Mouse (Mus musculus) neutrophil, adult 5-6 weeks (primary cell): ENCODE results near the gene Kcnk12. TPM values are rescaled to one million over a fixed set of nuclear protein-coding genes. Genes with fewer than 3 reads are reported as not detected.

ENCODE experiments used
- ATAC-seq: fragments of 151-379, 151-347 bp; 2 replicates; pipeline ENCODE4 v1.8.0; 2017; ENCODE audit warnings: mild to moderate bottlenecking, moderate TSS enrichment; ENCODE audit not compliant: insufficient number of reproducible peaks, poor library complexity, low FRiP score, severe bottlenecking; ENCODE audit errors: extremely low read depth
- total RNA-seq: library from RNA; stranded (forward); fragments of 200-1000 nt; gene quantifications from 2 replicates; pipeline ENCODE4 v1.2.3, GENCODE M21; 2017

Gene Kcnk12
- total RNA-seq, 1 experiment from 2014 or later, result not detected

- ATAC-seq, result no peak
Measured at GRCm38 (mm10) chr17:87790661-87791060, 7.1 kb downstream of the Kcnk12 start.

GRCm38 (mm10) chr17:87788216-87788615 is 9.6 kb downstream of the Kcnk12 start:
- no peak for ATAC-seq

- ATAC-seq, result no peak
Measured at GRCm38 (mm10) chr17:87787711-87788110, 10.1 kb downstream of the Kcnk12 start.

GRCm38 (mm10) chr17:87785721-87786120 is 12.1 kb downstream of the Kcnk12 start:
- ATAC-seq, result no peak

- no peak for ATAC-seq
Measured at GRCm38 (mm10) chr17:87784911-87785310, 12.9 kb downstream of the Kcnk12 start.

- ATAC-seq, result no peak
Measured at GRCm38 (mm10) chr17:87784141-87784831, 13.5 kb downstream of the Kcnk12 start.

- no peak for ATAC-seq
Measured at GRCm38 (mm10) chr17:87781244-87781643, 16.6 kb downstream of the Kcnk12 start.

- no peak for ATAC-seq
Measured at GRCm38 (mm10) chr17:87780164-87780563, 17.6 kb downstream of the Kcnk12 start.

- no peak for ATAC-seq
Measured at GRCm38 (mm10) chr17:87774982-87775381, 22.8 kb downstream of the Kcnk12 start.

- no peak for ATAC-seq
Measured at GRCm38 (mm10) chr17:87773175-87773574, 24.6 kb downstream of the Kcnk12 start.

- no peak for ATAC-seq
Measured at GRCm38 (mm10) chr17:87770766-87771165, 27.0 kb downstream of the Kcnk12 start.

GRCm38 (mm10) chr17:87766888-87767287 is 30.9 kb downstream of the Kcnk12 start:
- ATAC-seq, result no peak

GRCm38 (mm10) chr17:87765031-87765430 is 32.8 kb downstream of the Kcnk12 start:
- ATAC-seq, result no peak

- ATAC-seq, result no peak
Measured at GRCm38 (mm10) chr17:87763146-87763545, 34.6 kb downstream of the Kcnk12 start.

- no peak for ATAC-seq
Measured at GRCm38 (mm10) chr17:87760315-87760714, 37.5 kb downstream of the Kcnk12 start.

GRCm38 (mm10) chr17:87745926-87746888 is 51.6 kb downstream of the Kcnk12 start:
- no peak for ATAC-seq

GRCm38 (mm10) chr17:87744985-87745925 is 52.5 kb downstream of the Kcnk12 start:
- ATAC-seq, result no peak

- ATAC-seq, result no peak
Measured at GRCm38 (mm10) chr17:87739835-87740234, 58.0 kb downstream of the Kcnk12 start.

GRCm38 (mm10) chr17:87737144-87737543 is 60.6 kb downstream of the Kcnk12 start:
- no peak for ATAC-seq
